In genomic region chr10:94572772-94573171, GRCm38 (mm10) we compare ENCODE assay signal across 15 mouse cellular contexts.
DNase-seq lines count a peak whose midpoint lies in the region; TF ChIP-seq lines count a peak whose summit lies in the region.
"Had no signal": no experiment of that assay in that cellular context is flagged by ENCODE, and none has a peak within 500 bp of the region (broad histone marks: within the 10 kb centered on the region; RNA-seq: fewer than 3 reads in every experiment).

No protein-coding gene starts in this region.

- 68% methylated on average over 12 of the region's 12 CpGs for WGBS in embryonic facial prominence, embryonic 10.5 days

- H3K4me3 ChIP-seq in gastrocnemius, adult 2 months: no peak overlapping the region
- H3K4me3 ChIP-seq in embryonic facial prominence, embryonic 10.5 days: no peak overlapping the region
- H3K4me3 ChIP-seq: limb, embryonic 10.5 days had no signal

- H3K4me1 ChIP-seq in embryonic facial prominence, embryonic 10.5 days: peaks cover 30% of the 10 kb centered on the region

- no peaks in the 10 kb centered on the region for H3K36me3 ChIP-seq in embryonic facial prominence, embryonic 10.5 days (replicated peaks)
- H3K36me3 ChIP-seq: limb, embryonic 10.5 days had no signal

- no peaks in the 10 kb centered on the region for H3K9me3 ChIP-seq in embryonic facial prominence, embryonic 10.5 days
- H3K9me3 ChIP-seq: G1E; limb, embryonic 10.5 days had no signal

- intact Hi-C loops in gastrocnemius, adult 2 months (cut with DNase I): loop anchor here (5.0 kb wide), 1 partner anchor 110 kb away; no protein-coding TSS in a partner anchor
- intact Hi-C loops in gastrocnemius, postnatal 14 days (cut with DNase I; ENCODE audit: low total_unique reads): no loop called here

- no peak for TF ChIP-seq CTCF in gastrocnemius, adult 2 months (IDR thresholded peaks at IDR 0.05)

- no peak for DNase-seq in gastrocnemius, adult 2 months
- DNase-seq in gastrocnemius, postnatal 14 days: no peak
- peak; percentile 29 for DNase-seq in kidney, postnatal 10 days
- no peak for DNase-seq in kidney, adult 18-20 months
- no peak for DNase-seq in embryonic facial prominence, embryonic 10.5 days (ENCODE audit: low spot score)
- DNase-seq in lung, postnatal 10 days: peak; percentile 45
- DNase-seq in spleen, postnatal 4 days (ENCODE audit: low spot score in 2 of 2): no peak
- no peak for DNase-seq in left cerebral cortex, adult 8-10 months (ENCODE audit: low spot score in 2 of 2)
- DNase-seq: B cell, adult 2 months; cerebellum, adult 9-11 months; kidney, adult 9 months; layer of hippocampus, adult 9-11 months; thymus, adult 2 months had no signal

- H3K27me3 ChIP-seq in embryonic facial prominence, embryonic 10.5 days (replicated peaks; ENCODE audit: low read depth, poor library complexity, severe bottlenecking): no peaks in the 10 kb centered on the region

- H3K27ac ChIP-seq in gastrocnemius, adult 2 months: peak overlapping the region; percentile 67
- peak overlapping the region; percentile 35 for H3K27ac ChIP-seq in embryonic facial prominence, embryonic 10.5 days (replicated peaks)
- H3K27ac ChIP-seq: limb, embryonic 10.5 days had no signal

Comparison
In these comparisons a context has a peak if more than half of its experiments do, and no peak if none do; other contexts are left out.
1. DNase-seq: peak in kidney, postnatal 10 days (single experiment) and lung, postnatal 10 days (single experiment); none in gastrocnemius, adult 2 months (single experiment), gastrocnemius, postnatal 14 days (single experiment), kidney, adult 18-20 months (single experiment), embryonic facial prominence, embryonic 10.5 days (single experiment), spleen, postnatal 4 days (0 of 2) and left cerebral cortex, adult 8-10 months (0 of 2).